Mouse (Mus musculus) midbrain, embryonic 16.5 days (tissue): ENCODE measurements around the gene Acot9. TPM values are rescaled to one million over a fixed set of nuclear protein-coding genes. Genes with fewer than 3 reads are reported as not detected.
A peak's percentile ranks its signal among the peaks of the same experiment; 100 is the strongest.

ENCODE experiments used
- ATAC-seq: fragments of 200-750 bp; cut with Nextera tagmentation; 2 replicates; pipeline ENCODE4 v1.8.0; 2017; ENCODE audit warnings: moderate TSS enrichment
- H3K27ac ChIP-seq: fragments of 300-500 bp; sonication (generic); 2 replicates; pipeline ENCODE4 v1.5.1; 2014; ENCODE audit warnings: mild to moderate bottlenecking, low read length, mixed read lengths
- H3K27me3 ChIP-seq: fragments of 300-500 bp; sonication (generic); 2 replicates; pipeline ENCODE4 v1.6.1; 2014; ENCODE audit warnings: low read depth, low read length, mixed read lengths; ENCODE audit not compliant: control insufficient read depth, insufficient read depth
- H3K36me3 ChIP-seq: fragments of 300-500 bp; sonication (generic); 2 replicates; pipeline ENCODE4 v1.6.1; 2014; ENCODE audit warnings: mild to moderate bottlenecking, low read length, moderate library complexity, mixed read lengths; ENCODE audit not compliant: control insufficient read depth, insufficient read depth
- H3K4me1 ChIP-seq: fragments of 300-500 bp; sonication (generic); 2 replicates; pipeline ENCODE4 v1.6.1; 2014; ENCODE audit warnings: mild to moderate bottlenecking, low read length, mixed read lengths; ENCODE audit not compliant: control insufficient read depth, insufficient read depth
- H3K4me2 ChIP-seq: fragments of 300-500 bp; sonication (generic); 2 replicates; pipeline ENCODE4 v1.6.1; 2014; ENCODE audit warnings: mild to moderate bottlenecking, low read length, mixed read lengths
- H3K4me3 ChIP-seq: fragments of 300-500 bp; sonication (generic); 2 replicates; pipeline ENCODE4 v1.5.1; 2014; ENCODE audit warnings: low read depth, mild to moderate bottlenecking, low read length, moderate library complexity, mixed read lengths
- H3K9ac ChIP-seq: fragments of 300-500 bp; sonication (generic); 2 replicates; pipeline ENCODE4 v1.6.1; 2014; ENCODE audit warnings: low read depth, low read length, mixed read lengths
- H3K9me3 ChIP-seq: fragments of 300-500 bp; sonication (generic); replicated peaks from 2 replicates; pipeline ENCODE4 v1.6.1; 2014; ENCODE audit warnings: mild to moderate bottlenecking, low read length, mixed read lengths; ENCODE audit not compliant: control insufficient read depth, poor library complexity, severe bottlenecking
- WGBS: fragments of 180-500 bp; shearing (Covaris S2); extraction: QIAGEN DNeasy Blood & Tissue Kit; methylation state at CpG from one replicate; pipeline ENCODE4 v1.1.7; 2014; 5-methylcytosine and 5-hydroxymethylcytosine counted together
- polyA plus RNA-seq: library from polyadenylated mRNA; unstranded; fragments of >200 nt; fragmentation: Nextera tagmentation; extraction: Ambion mirVana; gene quantifications from 2 replicates; pipeline ENCODE4 v1.2.1, GENCODE M21; 2015

The Acot9 gene
- 46.9 and 49.9 TPM in 2 replicates for polyA plus RNA-seq

DNA sequence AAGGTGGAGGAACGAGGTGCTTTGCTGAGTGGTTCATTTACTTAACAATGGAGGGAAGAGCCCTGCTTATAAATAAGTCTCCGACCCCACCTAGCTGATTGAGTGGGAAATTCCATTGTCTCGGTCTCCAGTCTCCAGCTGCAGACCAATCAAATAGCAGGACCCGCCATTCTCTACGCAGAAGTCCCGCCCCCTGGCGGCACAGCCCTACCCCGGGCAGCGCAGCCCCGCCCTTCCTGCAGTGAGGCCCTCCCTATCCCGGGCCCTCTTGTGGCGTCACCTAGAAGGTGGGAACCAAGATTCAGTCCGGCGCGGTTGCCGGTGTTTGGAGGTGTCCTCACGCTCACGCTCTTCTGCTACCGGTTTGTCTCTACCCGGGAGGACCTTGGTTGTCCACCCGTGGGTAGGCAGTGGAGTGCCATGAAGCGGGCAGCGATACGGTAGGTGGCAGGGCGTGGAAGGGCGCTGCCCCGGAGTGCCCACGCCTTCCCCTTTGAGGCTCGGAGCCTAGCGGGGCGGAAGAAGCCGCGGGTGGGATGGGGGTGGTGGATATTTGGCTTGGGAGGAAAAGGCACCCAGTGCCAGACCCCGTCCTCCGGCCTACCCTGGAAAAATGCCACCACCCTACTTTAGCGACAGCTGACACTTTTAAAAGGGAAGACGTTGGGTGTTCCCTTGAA is at the start of gene Acot9:
Gene Acot9 (plus strand): TSS at position 209 of the 680 bp plus-strand sequence.
- 25% methylated on average over 36 of the region's 37 CpGs for WGBS
- H3K4me1 ChIP-seq = no peaks in the 10 kb centered on the region
- peak; percentile 100 for ATAC-seq
- H3K36me3 ChIP-seq = no peaks in the 10 kb centered on the region
- peak within 1 kb of the TSS; percentile 74 for H3K9ac ChIP-seq
- no peaks in the 10 kb centered on the region for H3K9me3 ChIP-seq
- H3K4me3 ChIP-seq = peak within 1 kb of the TSS; percentile 57
- no peaks in the 10 kb centered on the region for H3K27me3 ChIP-seq
- H3K4me2 ChIP-seq = peak within 1 kb of the TSS; percentile 55
- H3K27ac ChIP-seq = peak within 1 kb of the TSS; percentile 64

- Histone ChIP-seq H3K9ac (no peak overlapping the region), H3K4me2 (no peak overlapping the region), H3K4me3 (no peak overlapping the region), H3K27me3 (no peaks in the 10 kb centered on the region), H3K4me1 (no peaks in the 10 kb centered on the region), H3K27ac (no peak overlapping the region), H3K9me3 (no peaks in the 10 kb centered on the region), H3K36me3 (no peaks in the 10 kb centered on the region)
- ATAC-seq = no peak
- 92% methylated on average over 5 of the region's 5 CpGs for WGBS
Measured at GRCm38 (mm10) chrX:155214291-155215136, 47.7 kb upstream of the Acot9 start.

GRCm38 (mm10) chrX:155215501-155216248 is 46.6 kb upstream of the Acot9 start:
- Histone ChIP-seq H3K9ac (peak overlapping the region; percentile 52), H3K27me3 (no peaks in the 10 kb centered on the region), H3K4me2 (peak overlapping the region; percentile 45), H3K9me3 (no peaks in the 10 kb centered on the region), H3K4me1 (no peaks in the 10 kb centered on the region), H3K36me3 (no peaks in the 10 kb centered on the region), H3K4me3 (peak overlapping the region; percentile 42), H3K27ac (no peak overlapping the region)
- WGBS = 27% methylated on average over 23 of the region's 24 CpGs
- peak; percentile 83 for ATAC-seq

DNA sequence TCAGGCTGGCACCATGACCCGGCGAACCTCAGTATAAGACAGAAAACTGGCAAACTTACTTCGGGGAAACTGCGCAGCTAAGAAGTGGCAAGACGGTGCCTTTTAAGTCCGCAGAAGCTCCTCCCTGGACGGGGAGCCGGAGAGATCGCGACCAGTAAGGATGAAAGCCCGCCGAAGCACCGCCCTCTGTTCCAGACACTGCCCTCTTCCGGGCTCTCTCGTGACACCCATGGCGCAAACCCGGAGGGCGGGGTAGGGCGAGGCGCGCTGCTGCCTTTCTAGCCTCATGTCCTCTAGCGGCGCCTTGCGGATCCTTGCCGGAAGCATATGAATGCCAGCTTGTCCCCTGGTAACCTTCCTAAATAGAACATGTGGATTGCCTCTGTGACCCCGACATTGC is 46.0 kb upstream of the Acot9 start, which contains the start of gene Sat1:
Gene Sat1 (minus strand): TSS at position 179 of the 400 bp plus-strand sequence.
- ATAC-seq = peak; percentile 99
- no peaks in the 10 kb centered on the region for H3K36me3 ChIP-seq
- no peak within 1 kb of the TSS for H3K27ac ChIP-seq
- no peaks in the 10 kb centered on the region for H3K9me3 ChIP-seq
- WGBS = 13% methylated on average over 26 of the region's 26 CpGs
- peak within 1 kb of the TSS; percentile 42 for H3K4me3 ChIP-seq
- no peaks in the 10 kb centered on the region for H3K27me3 ChIP-seq
- peak within 1 kb of the TSS; percentile 45 for H3K4me2 ChIP-seq
- H3K9ac ChIP-seq = peak within 1 kb of the TSS; percentile 52
- H3K4me1 ChIP-seq = no peaks in the 10 kb centered on the region

- Histone ChIP-seq H3K4me3 (no peak overlapping the region), H3K36me3 (no peaks in the 10 kb centered on the region), H3K9ac (no peak overlapping the region), H3K9me3 (no peaks in the 10 kb centered on the region), H3K27ac (no peak overlapping the region), H3K4me1 (no peaks in the 10 kb centered on the region), H3K4me2 (no peak overlapping the region), H3K27me3 (no peaks in the 10 kb centered on the region)
- ATAC-seq = no peak
- WGBS = 71% methylated on average over 2 of the region's 2 CpGs
Measured at GRCm38 (mm10) chrX:155218277-155218676, 44.0 kb upstream of the Acot9 start.

GRCm38 (mm10) chrX:155256856-155257255 is 5.4 kb upstream of the Acot9 start:
- Histone ChIP-seq H3K4me3 (no peak overlapping the region), H3K9me3 (no peaks in the 10 kb centered on the region), H3K36me3 (no peaks in the 10 kb centered on the region), H3K9ac (no peak overlapping the region), H3K27me3 (no peaks in the 10 kb centered on the region), H3K27ac (no peak overlapping the region), H3K4me2 (no peak overlapping the region), H3K4me1 (no peaks in the 10 kb centered on the region)
- no peak for ATAC-seq

DNA sequence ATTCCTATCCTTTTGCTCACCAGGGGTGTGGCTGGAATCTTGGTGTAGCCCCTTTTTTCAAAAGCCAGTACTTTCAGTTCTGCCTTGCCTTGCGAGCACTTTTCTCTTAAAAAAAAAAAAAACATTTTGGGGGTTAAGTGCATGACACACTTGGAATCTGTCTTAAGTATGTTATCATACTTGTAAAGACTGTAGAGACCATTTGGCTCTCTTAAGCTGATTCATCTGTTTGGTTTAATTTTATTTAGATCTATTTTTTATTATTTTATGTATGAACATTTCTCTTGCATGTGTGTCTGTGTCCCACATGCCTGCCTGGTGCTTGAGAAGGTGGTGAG is 641 bp downstream of the Acot9 start:
- Histone ChIP-seq H3K9ac (peak overlapping the region; percentile 74), H3K4me3 (peak overlapping the region; percentile 57), H3K36me3 (no peaks in the 10 kb centered on the region), H3K9me3 (no peaks in the 10 kb centered on the region), H3K4me1 (no peaks in the 10 kb centered on the region), H3K4me2 (peak overlapping the region; percentile 55), H3K27me3 (no peaks in the 10 kb centered on the region), H3K27ac (peak overlapping the region; percentile 64)
- WGBS = 48% methylated on average over 1 of the region's 1 CpGs
- no peak for ATAC-seq

- H3K27ac ChIP-seq = no peak overlapping the region
- WGBS = 84% methylated on average over 4 of the region's 4 CpGs
- no peaks in the 10 kb centered on the region for H3K4me1 ChIP-seq
- H3K36me3 ChIP-seq = 0 out of 2 replicates have a peak, but pooled peaks cover 2% of the 10 kb centered on the region
- no peak overlapping the region for H3K4me2 ChIP-seq
- no peak overlapping the region for H3K9ac ChIP-seq
- no peak for ATAC-seq
- H3K4me3 ChIP-seq = no peak overlapping the region
- H3K27me3 ChIP-seq = no peaks in the 10 kb centered on the region
- H3K9me3 ChIP-seq = no peaks in the 10 kb centered on the region
Measured at GRCm38 (mm10) chrX:155278483-155278882, 16.2 kb downstream of the Acot9 start.
